Mouse (Mus musculus): ENCODE results near the gene Erc1. TPM values are rescaled to one million over a fixed set of nuclear protein-coding genes. Genes with fewer than 3 reads are reported as not detected.

Gene Erc1
- polyA plus RNA-seq, 1 experiment from 2014 or later = 41.4 TPM

GRCm38 (mm10) chr6:119635629-119636028, 212.3 kb downstream of the Erc1 start:
- Histone ChIP-seq H3K4me3 (no peak overlapping the region), H3K27me3 (no peaks in the 10 kb centered on the region), H3K36me3 (no peaks in the 10 kb centered on the region), H3K27ac (no peak overlapping the region), H3K4me1 (no peaks in the 10 kb centered on the region), H3K9me3 (replicated peaks) (no peaks in the 10 kb centered on the region), H3K4me2 (replicated peaks) (no peak overlapping the region), H3K9ac (no peak overlapping the region)
- 42% methylated on average over 2 of the region's 2 CpGs for WGBS
- ATAC-seq (ENCODE audit: low FRiP score) = no peak

GRCm38 (mm10) chr6:119630622-119631021, 217.3 kb downstream of the Erc1 start:
- Histone ChIP-seq H3K4me3 (no peak overlapping the region), H3K36me3 (peaks cover 15% of the 10 kb centered on the region), H3K4me1 (no peaks in the 10 kb centered on the region), H3K27ac (no peak overlapping the region), H3K27me3 (no peaks in the 10 kb centered on the region), H3K4me2 (replicated peaks) (no peak overlapping the region), H3K9me3 (replicated peaks) (no peaks in the 10 kb centered on the region), H3K9ac (no peak overlapping the region)
- WGBS = 92% methylated on average over 3 of the region's 3 CpGs
- no peak for ATAC-seq (ENCODE audit: low FRiP score)

- 79% methylated on average over 2 of the region's 2 CpGs for WGBS
- no peak for ATAC-seq (ENCODE audit: low FRiP score)
- Histone ChIP-seq H3K27me3 (no peaks in the 10 kb centered on the region), H3K4me2 (replicated peaks) (no peak overlapping the region), H3K36me3 (no peaks in the 10 kb centered on the region), H3K4me3 (no peak overlapping the region), H3K4me1 (0 out of 2 replicates have a peak, but pooled peaks cover 3% of the 10 kb centered on the region), H3K9me3 (replicated peaks) (no peaks in the 10 kb centered on the region), H3K9ac (no peak overlapping the region), H3K27ac (0 out of 2 replicates have a peak overlapping the region, but pooled peaks have one; percentile 4)
Measured at GRCm38 (mm10) chr6:119601379-119601778, 246.6 kb downstream of the Erc1 start.

- no peaks in the 10 kb centered on the region for H3K27me3 ChIP-seq
- H3K27ac ChIP-seq = no peak overlapping the region
- no peak overlapping the region for H3K4me3 ChIP-seq
- H3K4me2 ChIP-seq (replicated peaks) = no peak overlapping the region
- 96% methylated on average over 4 of the region's 4 CpGs for WGBS
- no peak overlapping the region for H3K9ac ChIP-seq
- peaks cover 11% of the 10 kb centered on the region; the same call in 1 of the 2 replicates for H3K36me3 ChIP-seq
- H3K9me3 ChIP-seq (replicated peaks) = no peaks in the 10 kb centered on the region
- peaks cover 5% of the 10 kb centered on the region; the same call in 1 of the 2 replicates for H3K4me1 ChIP-seq
- ATAC-seq (ENCODE audit: low FRiP score) = no peak
Measured at GRCm38 (mm10) chr6:119595440-119595839, 252.5 kb downstream of the Erc1 start.

- H3K36me3 ChIP-seq = peaks cover 14% of the 10 kb centered on the region; the same call in 1 of the 2 replicates
- no peak overlapping the region for H3K9ac ChIP-seq
- ATAC-seq (ENCODE audit: low FRiP score) = no peak
- no peak overlapping the region for H3K4me2 ChIP-seq (replicated peaks)
- H3K4me3 ChIP-seq = no peak overlapping the region
- no peaks in the 10 kb centered on the region for H3K9me3 ChIP-seq (replicated peaks)
- no peaks in the 10 kb centered on the region for H3K27me3 ChIP-seq
- peaks cover 11% of the 10 kb centered on the region for H3K4me1 ChIP-seq
- H3K27ac ChIP-seq = no peak overlapping the region; the same call in 1 of the 2 replicates
- WGBS = 48% methylated on average over 2 of the region's 2 CpGs
Measured at GRCm38 (mm10) chr6:119590872-119591271, 257.1 kb downstream of the Erc1 start.

- WGBS = 89% methylated on average over 2 of the region's 2 CpGs
- Histone ChIP-seq H3K36me3 (0 out of 2 replicates have a peak, but pooled peaks cover 7% of the 10 kb centered on the region), H3K9me3 (replicated peaks) (no peaks in the 10 kb centered on the region), H3K27ac (no peak overlapping the region), H3K9ac (no peak overlapping the region), H3K4me1 (peaks cover 19% of the 10 kb centered on the region), H3K27me3 (no peaks in the 10 kb centered on the region), H3K4me3 (no peak overlapping the region), H3K4me2 (replicated peaks) (no peak overlapping the region)
- no peak for ATAC-seq (ENCODE audit: low FRiP score)
Measured at GRCm38 (mm10) chr6:119587897-119588296, 260.1 kb downstream of the Erc1 start.

GRCm38 (mm10) chr6:119587454-119587853, 260.5 kb downstream of the Erc1 start:
- peaks cover 19% of the 10 kb centered on the region for H3K4me1 ChIP-seq
- 0 out of 2 replicates have a peak, but pooled peaks cover 3% of the 10 kb centered on the region for H3K36me3 ChIP-seq
- H3K27ac ChIP-seq = no peak overlapping the region
- no peak for ATAC-seq (ENCODE audit: low FRiP score)
- no peaks in the 10 kb centered on the region for H3K27me3 ChIP-seq
- no peak overlapping the region for H3K9ac ChIP-seq
- no peaks in the 10 kb centered on the region for H3K9me3 ChIP-seq (replicated peaks)
- no peak overlapping the region for H3K4me3 ChIP-seq
- H3K4me2 ChIP-seq (replicated peaks) = no peak overlapping the region

- WGBS = 54% methylated on average over 5 of the region's 5 CpGs
- H3K27ac ChIP-seq = 0 out of 2 replicates have a peak overlapping the region, but pooled peaks have one; percentile 3
Measured at GRCm38 (mm10) chr6:119585652-119586375, 262.2 kb downstream of the Erc1 start.

GRCm38 (mm10) chr6:119584061-119584460, 263.9 kb downstream of the Erc1 start:
- no peak overlapping the region for H3K4me3 ChIP-seq
- no peak overlapping the region for H3K4me2 ChIP-seq (replicated peaks)
- H3K9ac ChIP-seq = no peak overlapping the region
- no peak overlapping the region for H3K27ac ChIP-seq
- ATAC-seq (ENCODE audit: low FRiP score) = no peak
- H3K9me3 ChIP-seq (replicated peaks) = no peaks in the 10 kb centered on the region
- peaks cover under 1% of the 10 kb centered on the region; the same call in 1 of the 2 replicates for H3K36me3 ChIP-seq
- 74% methylated on average over 1 of the region's 1 CpGs for WGBS
- H3K27me3 ChIP-seq = no peaks in the 10 kb centered on the region
- H3K4me1 ChIP-seq = peaks cover 14% of the 10 kb centered on the region

More at GRCm38 (mm10) chr6:119585652-119586375, 262.2 kb downstream of the Erc1 start:
- Histone ChIP-seq H3K4me3 (no peak overlapping the region), H3K27me3 (no peaks in the 10 kb centered on the region), H3K36me3 (peaks cover 3% of the 10 kb centered on the region; the same call in 1 of the 2 replicates), H3K9me3 (replicated peaks) (no peaks in the 10 kb centered on the region), H3K9ac (no peak overlapping the region), H3K4me2 (replicated peaks) (no peak overlapping the region), H3K4me1 (peaks cover 15% of the 10 kb centered on the region)
- ATAC-seq (ENCODE audit: low FRiP score) = peak; percentile 46; the same call in 1 of the 2 replicates

- Histone ChIP-seq H3K27ac (no peak overlapping the region), H3K4me3 (no peak overlapping the region), H3K4me1 (peaks cover 14% of the 10 kb centered on the region), H3K36me3 (no peaks in the 10 kb centered on the region; the same call in 1 of the 2 replicates), H3K4me2 (replicated peaks) (no peak overlapping the region), H3K9me3 (replicated peaks) (no peaks in the 10 kb centered on the region), H3K27me3 (no peaks in the 10 kb centered on the region), H3K9ac (no peak overlapping the region)
- WGBS = 97% methylated on average over 5 of the region's 5 CpGs
- ATAC-seq (ENCODE audit: low FRiP score) = no peak
Measured at GRCm38 (mm10) chr6:119583165-119583564, 264.8 kb downstream of the Erc1 start.

- 90% methylated on average over 4 of the region's 4 CpGs for WGBS
- H3K27ac ChIP-seq = no peak overlapping the region
Measured at GRCm38 (mm10) chr6:119576706-119577105, 271.3 kb downstream of the Erc1 start.

GRCm38 (mm10) chr6:119575331-119575730, 272.6 kb downstream of the Erc1 start:
- Histone ChIP-seq H3K36me3 (peaks cover 41% of the 10 kb centered on the region), H3K27me3 (no peaks in the 10 kb centered on the region), H3K9ac (no peak overlapping the region), H3K4me2 (replicated peaks) (no peak overlapping the region), H3K4me3 (no peak overlapping the region), H3K9me3 (replicated peaks) (no peaks in the 10 kb centered on the region), H3K27ac (no peak overlapping the region), H3K4me1 (no peaks in the 10 kb centered on the region)
- WGBS = 95% methylated on average over 12 of the region's 12 CpGs
- ATAC-seq (ENCODE audit: low FRiP score) = no peak

More at GRCm38 (mm10) chr6:119576706-119577105, 271.3 kb downstream of the Erc1 start:
- H3K36me3 ChIP-seq = peaks cover 41% of the 10 kb centered on the region
- no peaks in the 10 kb centered on the region for H3K4me1 ChIP-seq
- H3K9ac ChIP-seq = no peak overlapping the region
- no peak overlapping the region for H3K4me3 ChIP-seq
- H3K4me2 ChIP-seq (replicated peaks) = no peak overlapping the region
- no peaks in the 10 kb centered on the region for H3K27me3 ChIP-seq
- no peaks in the 10 kb centered on the region for H3K9me3 ChIP-seq (replicated peaks)
- ATAC-seq (ENCODE audit: low FRiP score) = no peak

- H3K4me1 ChIP-seq = no peaks in the 10 kb centered on the region
- H3K36me3 ChIP-seq = peaks cover 36% of the 10 kb centered on the region
- ATAC-seq (ENCODE audit: low FRiP score) = no peak
- H3K27me3 ChIP-seq = no peaks in the 10 kb centered on the region
- 84% methylated on average over 7 of the region's 7 CpGs for WGBS
- H3K4me3 ChIP-seq = no peak overlapping the region
- no peak overlapping the region for H3K27ac ChIP-seq
- H3K4me2 ChIP-seq (replicated peaks) = no peak overlapping the region
- no peaks in the 10 kb centered on the region for H3K9me3 ChIP-seq (replicated peaks)
- H3K9ac ChIP-seq = no peak overlapping the region
Measured at GRCm38 (mm10) chr6:119572296-119572695, 275.7 kb downstream of the Erc1 start.

All from hindbrain, embryonic 12.5 days (tissue).